Comparison of ENCODE assay signal across 12 mouse cellular contexts in genomic region chr5:117113330-117113729, GRCm38 (mm10). TPM values are rescaled to one million over a fixed set of nuclear protein-coding genes. Genes with fewer than 3 reads are reported as not detected.
DNase-seq lines count a peak whose midpoint lies in the region; ATAC-seq and TF ChIP-seq lines count a peak whose summit lies in the region.
"Had no signal": no experiment of that assay in that cellular context is flagged by ENCODE, and none has a peak within 500 bp of the region (broad histone marks: within the 10 kb centered on the region; RNA-seq: fewer than 3 reads in every experiment).

No protein-coding gene starts in this region.

- no peak for DNase-seq in cerebellum, adult 2 months
- DNase-seq in cerebellum, postnatal 4 days (ENCODE audit: low spot score in 2 of 2), result no peak
- peak; percentile 35 for DNase-seq in kidney, postnatal 10 days
- DNase-seq in kidney, adult 8-10 months, result no peak
- peak; percentile 40 for DNase-seq in thymus, postnatal 14 days
- DNase-seq in thymus, adult 18-20 months, result no peak
- DNase-seq in stomach, postnatal 0 days (ENCODE audit: low spot score), result no peak
- no peak for DNase-seq in adrenal gland, postnatal 25 days
- DNase-seq: heart, adult 11 months; heart, postnatal 4 days; liver had no signal

- H3K4me2 ChIP-seq in stomach, postnatal 0 days (replicated peaks; ENCODE audit: low read depth), result no peak overlapping the region

- WGBS in cerebellum, adult 2 months, result 92% methylated on average over 7 of the region's 7 CpGs
- 91% methylated on average over 7 of the region's 7 CpGs for WGBS in stomach, postnatal 0 days

- peak; percentile 15; the same call in 1 of the 2 replicates for TF ChIP-seq CTCF in cerebellum, adult 2 months (IDR thresholded peaks at IDR 0.05; ENCODE audit: borderline replicate concordance, insufficient read depth, low read depth, low read length)
- peak; percentile 63 for TF ChIP-seq CTCF in stomach, postnatal 0 days (IDR thresholded peaks at IDR 0.05; ENCODE audit: low read depth)

- H3K4me1 ChIP-seq in cerebellum, adult 2 months (ENCODE audit: control insufficient read depth, insufficient read depth, low read length), result no peaks in the 10 kb centered on the region
- H3K4me1 ChIP-seq in stomach, postnatal 0 days (replicated peaks; ENCODE audit: control insufficient read depth, insufficient read depth), result no peaks in the 10 kb centered on the region

- no peak overlapping the region for H3K27ac ChIP-seq in cerebellum, adult 2 months (ENCODE audit: insufficient read depth, low read length)
- no peak overlapping the region for H3K27ac ChIP-seq in stomach, postnatal 0 days (replicated peaks)
- H3K27ac ChIP-seq: forebrain, embryonic 10.5 days had no signal

- peaks cover 5% of the 10 kb centered on the region; the same call in 1 of the 2 replicates for H3K36me3 ChIP-seq in stomach, postnatal 0 days (ENCODE audit: control insufficient read depth, insufficient read depth, low read length)

- TF ChIP-seq POLR2A in cerebellum, adult 2 months (IDR thresholded peaks at IDR 0.05; ENCODE audit: borderline replicate concordance, insufficient read depth, low read length), result no peak

- H3K9ac ChIP-seq in stomach, postnatal 0 days (ENCODE audit: low read length), result no peak overlapping the region

- TF ChIP-seq EP300 in stomach, postnatal 0 days (optimal IDR thresholded peaks at IDR 0.05), result no peak

- H3K9me3 ChIP-seq in stomach, postnatal 0 days (ENCODE audit: control insufficient read depth, low read length), result no peaks in the 10 kb centered on the region
- H3K9me3 ChIP-seq: forebrain, embryonic 10.5 days had no signal

- no peaks in the 10 kb centered on the region for H3K27me3 ChIP-seq in cerebellum, adult 2 months (ENCODE audit: control insufficient read depth, insufficient read depth, low read length)
- H3K27me3 ChIP-seq in stomach, postnatal 0 days (ENCODE audit: control insufficient read depth, insufficient read depth, low read length), result no peaks in the 10 kb centered on the region

- ATAC-seq in stomach, postnatal 0 days (ENCODE audit: low FRiP score, low TSS enrichment), result no peak

- H3K4me3 ChIP-seq in cerebellum, adult 2 months (replicated peaks; ENCODE audit: insufficient read depth, low read depth, low read length), result no peak overlapping the region
- H3K4me3 ChIP-seq in stomach, postnatal 0 days (ENCODE audit: low read depth, low read length), result no peak overlapping the region

RNA-seq across cellular contexts. Expression of gene Suds3, which starts 2.6 kb away (rescaled TPM):
- polyA plus RNA-seq in cerebellum, adult 2 months (2012; rRNA removed), result 119 and 127 TPM in 2 replicates
- 42.2 and 46.9 TPM in 2 replicates for polyA plus RNA-seq in stomach, postnatal 0 days (2015; fragmentation: Nextera tagmentation; extraction: Ambion mirVana)
- 119 and 125 TPM in 2 replicates for total RNA-seq in adrenal gland, postnatal 25 days (2021)

RNA-seq across cellular contexts. Expression of gene Taok3, which starts 6.6 kb away (rescaled TPM):
- 43.6 and 47.0 TPM in 2 replicates for polyA plus RNA-seq in cerebellum, adult 2 months (2012; rRNA removed)
- 23.1 and 24.2 TPM in 2 replicates for polyA plus RNA-seq in stomach, postnatal 0 days (2015; fragmentation: Nextera tagmentation; extraction: Ambion mirVana)
- 35.0 and 51.8 TPM in 2 replicates for total RNA-seq in adrenal gland, postnatal 25 days (2021)

Comparison
In these comparisons a context has a peak if more than half of its experiments do, and no peak if none do; other contexts are left out.
1. DNase-seq: peak in kidney, postnatal 10 days (single experiment) and thymus, postnatal 14 days (single experiment); none in cerebellum, adult 2 months (0 of 2), cerebellum, postnatal 4 days (0 of 2), kidney, adult 8-10 months (0 of 2), thymus, adult 18-20 months (0 of 2), stomach, postnatal 0 days (single experiment) and adrenal gland, postnatal 25 days (single experiment).